Mouse (Mus musculus) cerebellum, adult 2 months (tissue): ENCODE results near the gene Zfp646. TPM values are rescaled to one million over a fixed set of nuclear protein-coding genes. Genes with fewer than 3 reads are reported as not detected.

Source experiments
- DNase-seq, 2 experiments: peaks; one replicate each; pipeline ENCODE4 v3.0.0; 2021
- H3K27ac ChIP-seq: fragments of 200-500 bp; 2 replicates; pipeline ENCODE4 v1.5.1; 2012; ENCODE audit warnings: low read length, control low read depth, inconsistent platforms; ENCODE audit not compliant: insufficient read depth
- H3K27me3 ChIP-seq: fragments of 200-500 bp; 2 replicates; pipeline ENCODE4 v1.6.1; 2012; ENCODE audit warnings: inconsistent platforms, mild to moderate bottlenecking, low read length, moderate library complexity; ENCODE audit not compliant: control insufficient read depth, insufficient read depth
- H3K4me1 ChIP-seq: fragments of 200-500 bp; 2 replicates; pipeline ENCODE4 v1.6.1; 2011; ENCODE audit warnings: low read length; ENCODE audit not compliant: control insufficient read depth, insufficient read depth
- H3K4me3 ChIP-seq: fragments of 200-500 bp; replicated peaks from 2 replicates; pipeline ENCODE3; 2011; ENCODE audit warnings: mild to moderate bottlenecking, low read depth, low read length, control low read depth; ENCODE audit not compliant: insufficient read depth
- CTCF ChIP-seq: fragments of 200-500 bp; IDR thresholded peaks from 2 replicates; pipeline ENCODE4 v1.5.1; 2011; ENCODE audit warnings: low read depth, mild to moderate bottlenecking, control low read depth, low read length, moderate library complexity, borderline replicate concordance; ENCODE audit not compliant: insufficient read depth
- POLR2A ChIP-seq: fragments of 200-500 bp; IDR thresholded peaks from 2 replicates; pipeline ENCODE4 v1.6.1; 2011; ENCODE audit warnings: low read length, control low read depth, borderline replicate concordance; ENCODE audit not compliant: insufficient read depth
- WGBS: fragments of 180-500 bp; shearing (Covaris S2); methylation state at CpG from one replicate; pipeline ENCODE4 v1.1.7; 2018; 5-methylcytosine and 5-hydroxymethylcytosine counted together
- polyA plus RNA-seq: library from polyadenylated mRNA; depleted of rRNA; stranded (reverse); fragments of >200 nt; gene quantifications from 2 replicates; pipeline ENCODE4 v1.2.3, GENCODE M21; 2012

Gene Zfp646
- polyA plus RNA-seq, 1 experiment = 17.8 TPM

- TF ChIP-seq CTCF = no peak
- no peak for TF ChIP-seq POLR2A
- Histone ChIP-seq H3K4me3 (no peak overlapping the region), H3K27me3 (no peaks in the 10 kb centered on the region), H3K4me1 (peaks cover 4% of the 10 kb centered on the region; the same call in 1 of the 2 replicates), H3K27ac (no peak overlapping the region)
- WGBS = 85% methylated on average over 7 of the region's 7 CpGs
- no peak for DNase-seq
Measured at GRCm38 (mm10) chr7:127897542-127897941, 21.5 kb downstream of the Zfp646 start.

GRCm38 (mm10) chr7:127898179-127898956 lies 22.3 kb downstream of the Zfp646 start:
- Histone ChIP-seq H3K27ac (no peak overlapping the region), H3K27me3 (no peaks in the 10 kb centered on the region), H3K4me3 (no peak overlapping the region), H3K4me1 (peaks cover 4% of the 10 kb centered on the region; the same call in 1 of the 2 replicates)
- TF ChIP-seq CTCF (no peak), POLR2A (no peak)
- DNase-seq = no peak
- WGBS = 33% methylated on average over 10 of the region's 10 CpGs

GRCm38 (mm10) chr7:127899997-127900396 lies 24.0 kb downstream of the Zfp646 start:
- Histone ChIP-seq H3K27ac (no peak overlapping the region), H3K4me3 (no peak overlapping the region), H3K27me3 (no peaks in the 10 kb centered on the region), H3K4me1 (peaks cover 3% of the 10 kb centered on the region; the same call in 1 of the 2 replicates)
- no peak for DNase-seq
- 42% methylated on average over 7 of the region's 7 CpGs for WGBS
- TF ChIP-seq POLR2A (no peak), CTCF (no peak)

GRCm38 (mm10) chr7:127901772-127902171 lies 25.8 kb downstream of the Zfp646 start:
- 75% methylated on average over 2 of the region's 2 CpGs for WGBS
- no peak for DNase-seq
- no peak for TF ChIP-seq POLR2A
- no peak for TF ChIP-seq CTCF
- H3K4me1 ChIP-seq = peaks cover 6% of the 10 kb centered on the region; the same call in 1 of the 2 replicates
- H3K27ac ChIP-seq = no peak overlapping the region
- no peak overlapping the region for H3K4me3 ChIP-seq
- no peaks in the 10 kb centered on the region for H3K27me3 ChIP-seq

- H3K4me1 ChIP-seq = peaks cover 6% of the 10 kb centered on the region; the same call in 1 of the 2 replicates
- TF ChIP-seq CTCF = no peak
- TF ChIP-seq POLR2A = peak; percentile 86; the same call in 1 of the 2 replicates
- no peaks in the 10 kb centered on the region for H3K27me3 ChIP-seq
- WGBS = 6% methylated on average over 38 of the region's 38 CpGs
- peak within 1 kb of the TSS; percentile 79 for H3K27ac ChIP-seq
- peak within 1 kb of the TSS; percentile 84 for H3K4me3 ChIP-seq
- peak; percentile 82 to 83 for DNase-seq
Measured at GRCm38 (mm10) chr7:127903971-127904796, 28.2 kb downstream of the Zfp646 start, which contains the start of gene Bckdk. Gene Bckdk, plus strand, starts transcription at chr7:127904082.

- no peak overlapping the region for H3K27ac ChIP-seq
- no peaks in the 10 kb centered on the region for H3K27me3 ChIP-seq
- no peak overlapping the region for H3K4me3 ChIP-seq
- H3K4me1 ChIP-seq = peaks cover 6% of the 10 kb centered on the region; the same call in 1 of the 2 replicates
- WGBS = 91% methylated on average over 12 of the region's 12 CpGs
- DNase-seq = no peak
- TF ChIP-seq CTCF = no peak
- TF ChIP-seq POLR2A = no peak
Measured at GRCm38 (mm10) chr7:127907939-127908338, 31.9 kb downstream of the Zfp646 start.

GRCm38 (mm10) chr7:127908656-127909055 lies 32.6 kb downstream of the Zfp646 start:
- TF ChIP-seq CTCF (no peak), POLR2A (no peak)
- no peak overlapping the region for H3K4me3 ChIP-seq
- H3K27ac ChIP-seq = no peak overlapping the region
- H3K4me1 ChIP-seq = peaks cover 6% of the 10 kb centered on the region; the same call in 1 of the 2 replicates
- 88% methylated on average over 4 of the region's 4 CpGs for WGBS
- H3K27me3 ChIP-seq = no peaks in the 10 kb centered on the region
- no peak for DNase-seq
